7 mouse cellular contexts compared by ENCODE assay signal in genomic region chr4:82399406-82400380, GRCm38 (mm10).
DNase-seq lines count a peak whose midpoint lies in the region; ATAC-seq and TF ChIP-seq lines count a peak whose summit lies in the region.

No protein-coding gene starts in this region.

- POLR2A ChIA-PET in Patski (lab: Charles Lee): no interaction called here

- H3K9ac ChIP-seq in heart, embryonic 12.5 days: no peak overlapping the region
- H3K9ac ChIP-seq in neural tube, embryonic 14.5 days (replicated peaks; ENCODE audit: low read depth, low read length): no peak overlapping the region

- no peaks in the 10 kb centered on the region for H3K9me3 ChIP-seq in heart, embryonic 12.5 days (replicated peaks)
- no peaks in the 10 kb centered on the region for H3K9me3 ChIP-seq in neural tube, embryonic 14.5 days (ENCODE audit: control insufficient read depth, low read length)

- peak; percentile 78 for ATAC-seq in Patski
- no peak for ATAC-seq in heart, embryonic 12.5 days (ENCODE audit: insufficient number of reproducible peaks, low FRiP score)
- ATAC-seq in neural tube, embryonic 14.5 days (ENCODE audit: low read depth): no peak

- no peak overlapping the region for H3K4me3 ChIP-seq in C2C12 (ENCODE audit: insufficient read depth, poor library complexity, severe bottlenecking)
- no peak overlapping the region for H3K4me3 ChIP-seq in heart, embryonic 12.5 days
- no peak overlapping the region for H3K4me3 ChIP-seq in neural tube, embryonic 14.5 days (ENCODE audit: low read depth, low read length)

- CTCF ChIA-PET in Patski (lab: Charles Lee): interaction anchor here (1.1 to 1.3 kb wide), 2 partner anchors 11 to 19 kb away, joined by 3 read pairs; no protein-coding TSS in a partner anchor

- H3ac ChIP-seq in C2C12 (ENCODE audit: control insufficient read depth, insufficient read length, low read depth): no peak overlapping the region

- peak overlapping the region; percentile 20; the same call in 1 of the 2 replicates for H3K4me2 ChIP-seq in heart, embryonic 12.5 days
- no peak overlapping the region for H3K4me2 ChIP-seq in neural tube, embryonic 14.5 days (ENCODE audit: low read depth, low read length)

- peaks cover 55% of the 10 kb centered on the region for H3K4me1 ChIP-seq in heart, embryonic 12.5 days (replicated peaks)
- peaks cover 17% of the 10 kb centered on the region for H3K4me1 ChIP-seq in neural tube, embryonic 14.5 days (ENCODE audit: control insufficient read depth, insufficient read depth, low read length)

- in situ Hi-C loops in Patski (cut with MboI; ENCODE audit: low pct_unique_long_range_greater_than_20kb): loop anchor here (5.0 kb wide), 1 partner anchor 103 kb away; no protein-coding TSS in a partner anchor

- H3K27me3 ChIP-seq in C2C12 (ENCODE audit: control insufficient read depth, insufficient read depth, insufficient read length) (no peaks in the 10 kb centered on the region), Patski (no peaks in the 10 kb centered on the region)
- no peaks in the 10 kb centered on the region for H3K27me3 ChIP-seq in heart, embryonic 12.5 days (replicated peaks)
- no peaks in the 10 kb centered on the region for H3K27me3 ChIP-seq in neural tube, embryonic 14.5 days (ENCODE audit: control insufficient read depth, insufficient read depth, low read length)

- 35% methylated on average over 11 of the region's 11 CpGs for WGBS in heart, embryonic 12.5 days
- 56% methylated on average over 11 of the region's 11 CpGs for WGBS in neural tube, embryonic 14.5 days

- peak; percentile 80 for DNase-seq in Patski (ENCODE audit: low read depth, low spot score)
- peak; percentile 28 for DNase-seq in embryo, embryonic 9.5 days (ENCODE audit: extremely low spot score)
- peak; percentile 64 for DNase-seq in kidney, postnatal 10 days
- DNase-seq in thymus, postnatal 10 days (ENCODE audit: low spot score in 2 of 2): no peak

- H3K36me3 ChIP-seq in C2C12 (ENCODE audit: control insufficient read depth, insufficient read depth): no peaks in the 10 kb centered on the region
- H3K36me3 ChIP-seq in heart, embryonic 12.5 days: peaks cover 3% of the 10 kb centered on the region; the same call in 1 of the 2 replicates
- no peaks in the 10 kb centered on the region for H3K36me3 ChIP-seq in neural tube, embryonic 14.5 days (ENCODE audit: control insufficient read depth, insufficient read depth, low read length)

- peaks cover 18% of the 10 kb centered on the region for H3K79me3 ChIP-seq in C2C12 (ENCODE audit: low read depth)

- H3K27ac ChIP-seq in heart, embryonic 12.5 days (ENCODE audit: poor library complexity, severe bottlenecking): peak overlapping the region; percentile 73
- H3K27ac ChIP-seq in neural tube, embryonic 14.5 days (ENCODE audit: low read depth, low read length): peak overlapping the region; percentile 44

- TF ChIP-seq CTCF in C2C12 (IDR thresholded peaks at IDR 0.05; ENCODE audit: control insufficient read depth, insufficient read depth, insufficient read length) (no peak), Patski (IDR thresholded peaks at IDR 0.05) (no peak)

- peaks cover 76% of the 10 kb centered on the region for H3K79me2 ChIP-seq in C2C12 (ENCODE audit: control insufficient read depth, insufficient read depth)

TF ChIP-seq in C2C12, 6 proteins besides CTCF, POLR2A, EP300 and RAD21:
- TF ChIP-seq MYOD1 (IDR thresholded peaks at IDR 0.05; ENCODE audit: control insufficient read depth, insufficient read length, low read depth) (peak; percentile 27), MAX (IDR thresholded peaks at IDR 0.05) (peak; percentile 73), MYOG (IDR thresholded peaks at IDR 0.05; ENCODE audit: control insufficient read depth, extremely low read depth, insufficient read length) (no peak)

Comparison
In these comparisons a context has a peak if more than half of its experiments do, and no peak if none do; other contexts are left out.
1. DNase-seq: peak in Patski (single experiment), embryo, embryonic 9.5 days (single experiment) and kidney, postnatal 10 days (single experiment); none in thymus, postnatal 10 days (0 of 2).